Mouse (Mus musculus) kidney, adult 2 months (tissue): Measurements from ENCODE around the gene Prdx4. TPM values are rescaled to one million over a fixed set of nuclear protein-coding genes. Genes with fewer than 3 reads are reported as not detected.
A peak's percentile ranks its signal among the peaks of the same experiment; 100 is the strongest.
"Not testable (repeated sequence)": the region's sequence is repeated elsewhere in the genome, so short reads cannot be mapped to it uniquely, and the experiment has no call there.

Experiments
- DNase-seq: peaks from one replicate; pipeline ENCODE4 v3.0.0; 2021
- H3K27ac ChIP-seq: fragments of 200-500 bp; 2 replicates; pipeline ENCODE4 v1.5.1; 2012; ENCODE audit warnings: low read depth, low read length, control low read depth, inconsistent platforms; ENCODE audit not compliant: insufficient read depth
- H3K27me3 ChIP-seq: fragments of 200-500 bp; replicated peaks from 2 replicates; pipeline ENCODE4 v1.6.1; 2012; ENCODE audit warnings: mild to moderate bottlenecking, moderate library complexity, low read length, inconsistent platforms; ENCODE audit not compliant: control insufficient read depth, insufficient read depth
- H3K36me3 ChIP-seq: fragments of 200-500 bp; 2 replicates; pipeline ENCODE4 v1.6.1; 2012; ENCODE audit warnings: mild to moderate bottlenecking, moderate library complexity, low read length, inconsistent platforms; ENCODE audit not compliant: control insufficient read depth, insufficient read depth
- H3K4me1 ChIP-seq: fragments of 200-500 bp; 2 replicates; pipeline ENCODE4 v1.6.1; 2011; ENCODE audit warnings: low read length; ENCODE audit not compliant: control insufficient read depth, insufficient read depth
- H3K4me3 ChIP-seq: fragments of 200-500 bp; 2 replicates; pipeline ENCODE4 v1.5.1; 2011; ENCODE audit warnings: mild to moderate bottlenecking, low read depth, low read length, control low read depth; ENCODE audit not compliant: insufficient read depth
- CTCF ChIP-seq: fragments of 200-500 bp; conservative IDR thresholded peaks from 2 replicates; pipeline ENCODE4 v1.5.1; 2011; ENCODE audit warnings: low read depth, mild to moderate bottlenecking, control low read depth, low read length, moderate library complexity, mixed read lengths; ENCODE audit not compliant: insufficient read depth, insufficient read length
- POLR2A ChIP-seq: fragments of 200-500 bp; IDR thresholded peaks from one replicate; pipeline ENCODE4 v1.6.1; 2011; ENCODE audit warnings: low read depth, low read length, control low read depth
- WGBS: fragments of 180-500 bp; shearing (Covaris S2); methylation state at CpG from one replicate; pipeline ENCODE4 v1.1.7; 2018; 5-methylcytosine and 5-hydroxymethylcytosine counted together
- polyA plus RNA-seq: library from polyadenylated mRNA; depleted of rRNA; stranded (reverse); fragments of >200 nt; gene quantifications from 2 replicates; pipeline ENCODE4 v1.2.3, GENCODE M21; 2012; rRNA removed

The Prdx4 gene
- 39.4 and 43.1 TPM in 2 replicates for polyA plus RNA-seq

DNA sequence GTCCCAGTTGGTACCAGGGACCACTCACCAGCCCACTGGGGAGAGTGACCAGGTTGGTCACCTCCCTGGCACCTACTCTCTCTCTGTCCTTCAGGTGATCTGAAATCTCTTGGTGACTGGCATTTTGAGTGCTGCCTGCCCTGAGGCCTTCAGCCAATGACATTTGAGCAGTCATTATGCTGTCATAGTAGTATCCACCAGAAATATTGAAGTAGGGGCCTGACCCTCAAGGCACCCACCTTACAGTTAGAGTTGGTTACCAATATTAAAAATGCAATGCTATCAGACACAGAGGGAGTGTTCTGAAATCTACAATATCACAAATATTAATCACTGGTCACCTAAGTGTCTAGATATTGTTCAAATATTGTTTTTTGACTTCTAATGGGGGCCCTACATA is at the start of gene Prdx4:
Prdx4 (minus strand) TSS at position 101 of the 400 bp plus-strand sequence.
- Histone ChIP-seq H3K27me3 (no peaks in the 10 kb centered on the region), H3K4me1 (no peaks in the 10 kb centered on the region), H3K27ac (no peak within 1 kb of the TSS), H3K36me3 (no peaks in the 10 kb centered on the region), H3K4me3 (no peak within 1 kb of the TSS)
- TF ChIP-seq POLR2A (no peak), CTCF (no peak)
- DNase-seq = no peak

GRCm38 (mm10) chrX:155376538-155376937 is 36.0 kb upstream of the Prdx4 start:
- 12% methylated on average over 2 of the region's 2 CpGs for WGBS
- DNase-seq = peak; percentile 36

GRCm38 (mm10) chrX:155375458-155375857 is 34.9 kb upstream of the Prdx4 start:
- no peak for TF ChIP-seq CTCF
- Histone ChIP-seq H3K36me3 (no peaks in the 10 kb centered on the region), H3K4me3 (no peak overlapping the region), H3K27me3 (no peaks in the 10 kb centered on the region), H3K4me1 (no peaks in the 10 kb centered on the region), H3K27ac (no peak overlapping the region)
- no peak for DNase-seq
- 9% methylated on average over 1 of the region's 1 CpGs for WGBS

More at GRCm38 (mm10) chrX:155376538-155376937, 36.0 kb upstream of the Prdx4 start:
- no peaks in the 10 kb centered on the region for H3K27me3 ChIP-seq
- H3K36me3 ChIP-seq = no peaks in the 10 kb centered on the region
- H3K27ac ChIP-seq = no peak overlapping the region
- no peaks in the 10 kb centered on the region for H3K4me1 ChIP-seq
- H3K4me3 ChIP-seq = no peak overlapping the region
- TF ChIP-seq CTCF (peak; percentile 53), POLR2A (no peak)

GRCm38 (mm10) chrX:155370110-155370509 is 29.6 kb upstream of the Prdx4 start:
- DNase-seq, H3K36me3 ChIP-seq, H3K4me3 ChIP-seq, H3K4me1 ChIP-seq, H3K27me3 ChIP-seq, H3K27ac ChIP-seq: not testable (repeated sequence)
- 79% methylated on average over 3 of the region's 3 CpGs for WGBS

DNA sequence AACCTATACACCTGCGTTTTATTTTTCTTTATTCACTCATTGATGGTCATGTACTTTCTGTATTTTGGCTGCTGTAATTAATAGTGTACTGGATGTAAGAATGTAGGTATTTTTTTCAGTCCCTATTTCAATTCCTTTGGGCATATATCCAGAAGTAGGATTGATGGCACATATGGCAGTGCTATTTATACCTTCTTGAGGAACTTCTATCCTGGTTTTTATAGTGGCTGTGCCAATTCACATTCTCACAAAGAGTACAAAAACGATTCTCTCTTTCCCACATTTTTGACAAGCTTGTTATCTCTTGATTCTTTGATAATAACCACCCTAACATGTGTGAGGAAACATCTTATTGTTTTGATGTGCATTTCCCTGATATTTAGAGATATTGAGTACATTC is 24.5 kb upstream of the Prdx4 start:
- no peaks in the 10 kb centered on the region for H3K36me3 ChIP-seq

DNA sequence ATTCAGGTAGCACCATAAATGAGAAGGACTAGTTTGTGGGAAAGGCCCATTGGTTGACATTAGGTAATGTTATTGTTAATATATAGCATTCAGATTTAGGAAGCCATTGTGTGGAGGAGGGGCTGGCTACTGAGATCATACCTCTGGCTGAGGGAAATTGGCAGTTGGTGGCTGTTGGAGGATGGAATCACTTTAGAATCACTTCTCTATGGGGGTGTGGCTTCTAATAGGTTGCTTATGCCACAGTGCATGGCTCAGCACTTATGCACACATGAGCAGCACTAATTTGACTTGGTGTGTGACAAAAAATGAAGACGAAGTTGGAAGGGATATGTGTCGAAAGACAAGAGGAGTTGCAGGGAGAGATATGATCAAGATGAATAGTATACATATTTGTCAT is 5.7 kb upstream of the Prdx4 start:
- Histone ChIP-seq H3K27ac (no peak overlapping the region), H3K27me3 (no peaks in the 10 kb centered on the region), H3K4me1 (no peaks in the 10 kb centered on the region), H3K36me3 (no peaks in the 10 kb centered on the region), H3K4me3 (no peak overlapping the region)
- WGBS = 86% methylated on average over 2 of the region's 2 CpGs
- no peak for TF ChIP-seq CTCF
- TF ChIP-seq POLR2A = no peak
- DNase-seq = no peak

More for the DNA sequence above, 24.5 kb upstream of the Prdx4 start:
- TF ChIP-seq POLR2A (no peak), CTCF (no peak)
- DNase-seq = no peak
- H3K27me3 ChIP-seq = no peaks in the 10 kb centered on the region
- H3K4me3 ChIP-seq = no peak overlapping the region
- H3K4me1 ChIP-seq = no peaks in the 10 kb centered on the region
- H3K27ac ChIP-seq = no peak overlapping the region
- 64% methylated on average over 2 of the region's 2 CpGs for WGBS

DNA sequence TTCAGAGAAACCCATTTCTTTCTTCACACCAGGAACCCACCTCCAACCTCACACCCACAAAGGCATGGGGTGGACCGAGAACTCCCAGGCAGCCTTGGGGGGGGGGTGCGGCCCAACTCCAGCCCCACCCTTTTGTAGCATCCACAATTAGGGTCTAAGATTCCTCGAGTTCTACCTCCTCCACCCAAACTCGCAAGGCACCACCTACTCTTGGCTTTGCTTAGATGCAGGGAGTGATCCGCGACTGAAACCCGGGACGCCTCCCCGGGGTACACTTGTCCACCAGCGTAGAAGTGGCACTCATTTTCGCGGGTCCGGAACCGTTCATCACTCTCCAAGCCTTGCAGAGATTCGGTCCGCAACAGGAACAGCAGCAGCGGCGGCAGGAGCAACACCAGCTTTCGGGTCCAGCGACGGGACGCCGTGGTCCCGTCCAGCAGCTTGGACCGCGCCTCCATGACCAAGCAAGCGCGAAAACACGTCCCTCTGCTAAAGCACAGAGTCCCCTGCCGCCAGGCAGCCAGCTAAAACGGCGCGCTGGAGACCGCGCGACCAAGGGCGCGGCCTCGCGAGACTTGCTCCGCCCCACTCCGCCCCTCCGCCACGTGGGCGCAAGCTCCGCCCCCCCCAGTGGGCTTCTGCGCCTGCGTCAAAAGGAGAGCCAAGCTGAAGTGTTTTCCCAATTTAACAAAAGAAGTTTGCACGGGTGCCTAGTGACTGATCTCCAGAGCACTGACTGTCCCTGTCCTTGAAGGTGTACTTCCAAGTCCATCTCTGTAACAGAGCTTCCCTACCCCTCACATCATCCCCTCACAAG is 2.4 kb downstream of the Prdx4 start:
- H3K4me1 ChIP-seq = no peaks in the 10 kb centered on the region
- TF ChIP-seq POLR2A (no peak), CTCF (no peak)
- WGBS = under 1% methylated on average over 41 of the region's 49 CpGs
- no peaks in the 10 kb centered on the region for H3K36me3 ChIP-seq
- H3K4me3 ChIP-seq = peak overlapping the region; percentile 98
- DNase-seq = peak; percentile 82
- H3K27me3 ChIP-seq = no peaks in the 10 kb centered on the region
- peak overlapping the region; percentile 35; the same call in 1 of the 2 replicates for H3K27ac ChIP-seq

GRCm38 (mm10) chrX:155337567-155337904 is 3.0 kb downstream of the Prdx4 start:
- H3K4me3 ChIP-seq = peak overlapping the region; percentile 98
- TF ChIP-seq POLR2A (no peak), CTCF (no peak)

More at GRCm38 (mm10) chrX:155337567-155337904, 3.0 kb downstream of the Prdx4 start:
- H3K36me3 ChIP-seq = no peaks in the 10 kb centered on the region
- H3K27ac ChIP-seq = no peak overlapping the region
- no peak for DNase-seq
- H3K27me3 ChIP-seq = no peaks in the 10 kb centered on the region
- WGBS = under 1% methylated on average over 7 of the region's 7 CpGs
- no peaks in the 10 kb centered on the region for H3K4me1 ChIP-seq
